Mouse (Mus musculus) urinary bladder, postnatal 36 days (tissue): ENCODE results near the gene Pml.

ENCODE experiments used
- DNase-seq, 2 experiments: peaks; one replicate each; pipeline ENCODE4 v3.0.0; 2022; ENCODE audit warnings: low spot score in 2 of 2, mixed read lengths in 1 of 2

Pml gene

DNA sequence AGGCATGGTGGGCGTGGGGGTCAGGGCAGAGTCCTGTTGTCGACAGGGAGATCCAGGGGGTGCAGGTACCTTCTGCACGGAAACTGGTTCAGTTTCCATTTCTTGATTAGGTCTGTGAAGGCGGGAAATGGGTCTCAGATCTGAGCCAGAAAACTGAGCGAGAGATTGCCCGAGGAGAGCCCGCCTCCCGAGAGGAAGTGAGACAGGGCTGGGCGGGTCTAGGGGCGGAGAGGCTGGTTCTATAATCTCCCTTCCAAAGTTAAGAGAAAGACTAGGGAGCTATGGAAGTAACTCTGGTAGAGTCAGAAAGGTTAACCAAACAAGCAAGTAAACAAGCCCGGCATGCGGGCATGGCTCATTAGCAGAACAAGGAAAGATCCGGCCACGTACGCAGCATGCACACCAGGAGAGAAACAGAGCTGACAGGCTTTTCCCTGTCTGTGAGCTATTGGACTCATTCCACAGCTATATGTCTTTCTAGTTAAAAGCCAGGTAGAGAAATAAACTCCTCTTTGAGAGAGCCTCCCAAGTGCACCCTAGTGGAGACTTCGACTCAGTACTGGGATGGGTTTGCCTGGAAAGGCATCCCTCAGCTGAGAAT, at the start of gene Pml:
Pml (minus strand) TSS at position 195 of the 601 bp plus-strand sequence.
- peak; percentile 73 to 82 for DNase-seq

DNA sequence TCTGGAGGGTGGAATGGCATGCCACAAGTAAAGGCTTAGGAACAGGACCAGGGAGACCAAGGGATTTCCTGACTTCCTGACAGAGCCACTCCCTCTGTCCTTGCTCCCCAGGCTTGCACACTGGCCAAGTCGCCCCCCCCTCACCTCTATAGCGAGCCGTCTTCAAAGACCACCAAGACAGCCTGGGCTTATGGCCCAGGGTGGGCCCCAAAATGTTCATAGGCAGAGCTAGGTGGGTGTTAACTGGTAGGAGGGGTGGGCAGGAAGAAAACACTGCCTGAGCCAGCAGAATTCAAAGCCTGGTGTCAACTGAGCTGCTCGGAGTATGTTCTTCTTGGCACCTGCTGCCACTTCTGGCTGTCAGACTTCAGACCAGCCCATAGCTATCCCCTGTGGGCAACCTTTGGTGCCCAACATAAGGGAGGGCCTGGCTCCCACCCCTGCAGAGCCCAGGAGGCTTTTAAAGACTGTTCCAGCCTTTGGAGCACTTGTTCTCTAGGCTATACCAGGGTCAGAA, 48.4 kb upstream of the Pml start:
- DNase-seq, result no peak

- DNase-seq, result no peak
Observed at GRCm38 (mm10) chr9:58297065-58297464, 47.5 kb upstream of the Pml start.

DNA sequence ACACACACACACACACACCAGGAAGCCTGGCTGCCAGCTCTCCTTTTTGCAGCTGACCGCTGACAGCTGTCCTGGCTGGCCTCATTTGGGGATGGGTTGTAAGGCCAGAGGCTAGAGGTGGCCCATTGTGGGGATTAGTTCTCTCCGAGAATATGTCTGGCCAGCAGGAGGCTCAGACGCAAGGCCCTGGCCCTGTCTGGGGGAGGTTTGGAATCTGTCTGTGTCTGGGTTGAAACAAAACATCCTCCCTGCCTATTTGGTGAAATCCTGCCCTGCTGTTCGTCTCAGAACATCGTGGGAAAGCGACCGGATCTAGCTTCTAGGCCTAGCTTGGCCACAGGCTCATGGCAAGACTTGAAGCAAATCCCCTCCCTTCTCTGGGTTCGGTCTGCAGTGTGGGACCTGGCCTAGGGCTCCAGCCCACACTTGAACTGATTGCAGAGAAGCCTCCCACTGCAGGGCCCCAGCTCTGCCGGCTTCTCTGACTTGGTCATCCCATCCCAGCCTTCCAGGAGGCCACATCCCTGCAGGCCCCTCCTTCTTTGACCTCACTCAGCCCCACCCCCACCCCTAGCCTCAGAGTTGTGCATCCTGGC, 46.3 kb upstream of the Pml start:
- peak; percentile 21 to 44 for DNase-seq

GRCm38 (mm10) chr9:58295345-58295744, 45.8 kb upstream of the Pml start:
- no peak for DNase-seq

GRCm38 (mm10) chr9:58294527-58294926, 44.9 kb upstream of the Pml start:
- no peak for DNase-seq

- no peak for DNase-seq
Observed at GRCm38 (mm10) chr9:58289901-58290300, 40.3 kb upstream of the Pml start.

GRCm38 (mm10) chr9:58289090-58289489, 39.5 kb upstream of the Pml start:
- DNase-seq, result no peak

GRCm38 (mm10) chr9:58283431-58283830, 33.8 kb upstream of the Pml start:
- no peak for DNase-seq

DNA sequence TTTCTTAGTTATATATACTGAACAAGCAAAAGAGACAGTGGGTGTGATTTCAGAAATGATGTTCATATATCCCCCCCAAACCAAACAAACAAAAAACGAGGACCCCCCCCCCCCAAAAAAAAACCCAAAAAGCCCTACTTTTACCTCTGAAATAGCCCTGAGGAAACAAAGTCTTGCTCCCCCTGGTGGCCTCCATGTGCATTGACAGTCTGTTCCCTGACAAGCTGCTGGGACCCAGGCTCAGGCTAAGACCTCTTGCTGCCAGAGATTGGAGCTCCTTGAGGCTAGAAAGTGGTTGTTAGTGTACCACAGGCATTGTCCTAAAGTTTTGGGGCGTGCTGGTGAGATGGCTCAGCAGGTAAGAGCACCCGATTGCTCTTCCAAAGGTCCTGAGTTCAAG, 32.0 kb upstream of the Pml start:
- DNase-seq, result no peak

DNA sequence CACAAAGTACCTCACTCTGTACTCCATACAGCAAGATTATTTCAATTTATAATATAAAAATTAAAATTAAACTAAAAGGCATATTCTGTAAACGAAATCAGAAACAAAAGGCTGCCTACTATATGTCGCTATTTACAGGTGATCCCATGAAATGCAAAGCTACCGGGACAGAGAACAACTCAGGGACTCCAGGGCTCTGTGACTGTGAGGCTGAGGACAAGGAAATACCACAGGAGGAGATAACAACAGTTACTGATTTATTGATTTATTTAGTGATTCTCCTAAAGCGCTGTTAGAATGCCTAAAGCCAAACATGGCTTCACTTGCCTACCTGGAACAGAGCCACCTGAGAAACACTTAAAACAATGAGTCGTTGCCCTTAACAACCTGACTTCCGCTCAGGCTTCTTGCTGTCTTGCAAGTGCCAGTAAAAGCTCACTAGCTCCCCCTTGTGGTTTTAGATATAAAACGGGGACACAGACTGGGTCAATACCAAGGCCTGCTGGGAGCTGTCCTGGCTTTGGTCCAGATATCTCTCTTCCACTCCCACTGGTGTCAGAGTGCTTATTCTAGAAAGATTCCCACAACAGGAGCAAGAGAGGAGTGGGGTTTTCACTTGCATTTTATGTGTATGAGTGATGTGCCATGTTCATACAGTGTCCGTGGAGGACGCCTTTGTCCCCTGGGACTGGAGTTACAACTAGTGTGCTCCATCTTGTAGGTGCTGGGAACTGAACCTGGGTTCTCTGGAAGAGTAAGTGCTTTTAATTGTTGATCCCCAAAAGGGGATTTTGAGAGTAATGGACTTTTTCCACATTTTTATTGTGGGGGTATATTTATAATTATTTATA, 30.9 kb upstream of the Pml start:
- DNase-seq, result peak; percentile 35 to 56

DNA sequence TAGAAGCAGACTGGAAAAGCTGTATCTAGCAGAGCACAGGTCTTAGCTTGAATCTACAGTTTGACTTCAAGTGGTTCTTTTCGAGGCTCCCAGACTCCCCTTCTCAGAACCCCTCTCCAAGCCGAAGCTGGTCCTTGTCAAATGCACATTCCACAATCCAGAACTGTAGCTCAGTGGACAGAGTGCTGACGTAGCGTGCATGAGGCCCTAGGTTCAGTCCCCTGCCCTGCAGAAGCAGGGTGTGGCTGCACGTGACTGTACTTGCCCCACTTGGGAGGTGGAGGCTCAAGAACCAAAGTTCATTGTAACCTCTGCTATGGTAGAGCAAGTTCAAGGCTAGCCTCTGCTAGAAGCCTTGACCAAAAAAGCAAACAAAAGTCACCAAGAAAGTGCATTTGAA, 30.2 kb upstream of the Pml start:
- no peak for DNase-seq

- DNase-seq, result no peak
Observed at GRCm38 (mm10) chr9:58278821-58279723, 29.5 kb upstream of the Pml start.

DNA sequence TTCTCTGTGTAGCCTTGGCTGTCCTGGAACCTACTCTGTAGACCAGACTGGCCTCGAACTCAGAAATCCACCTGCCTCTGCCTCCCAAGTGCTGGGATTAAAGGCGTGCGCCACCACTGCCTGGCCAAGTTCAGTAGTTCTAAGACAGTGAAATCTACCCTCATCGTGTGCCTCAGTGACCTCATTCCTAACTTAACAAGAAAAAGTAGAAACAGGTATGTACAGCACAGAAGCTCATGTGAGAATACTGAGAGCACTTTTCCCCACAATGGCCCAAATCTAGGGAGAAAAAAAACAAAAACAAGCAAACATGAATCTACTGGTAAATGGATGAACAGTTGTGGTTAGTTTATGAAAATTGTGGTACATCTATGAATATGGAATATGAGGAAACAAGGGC, 28.7 kb upstream of the Pml start:
- no peak for DNase-seq

DNA sequence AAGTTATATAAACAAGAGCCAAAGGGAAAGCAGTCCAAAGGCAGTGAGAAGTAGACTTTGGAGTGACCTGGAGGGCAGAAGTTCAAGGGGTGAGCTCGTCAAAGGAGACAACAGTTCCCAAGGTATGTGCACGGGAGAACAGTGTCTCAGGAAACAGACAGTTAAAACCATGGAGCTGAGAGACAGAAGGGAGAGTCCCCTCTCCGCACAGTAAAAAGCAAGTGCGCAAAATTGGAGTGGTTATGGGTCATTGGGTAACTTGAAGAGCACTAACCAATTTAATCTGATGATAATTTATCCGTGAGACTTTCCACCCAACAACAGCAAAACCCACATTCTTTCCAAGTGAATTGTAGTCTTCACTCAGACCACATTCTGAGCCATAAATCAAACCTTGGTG, 26.8 kb upstream of the Pml start:
- DNase-seq, result no peak

DNA sequence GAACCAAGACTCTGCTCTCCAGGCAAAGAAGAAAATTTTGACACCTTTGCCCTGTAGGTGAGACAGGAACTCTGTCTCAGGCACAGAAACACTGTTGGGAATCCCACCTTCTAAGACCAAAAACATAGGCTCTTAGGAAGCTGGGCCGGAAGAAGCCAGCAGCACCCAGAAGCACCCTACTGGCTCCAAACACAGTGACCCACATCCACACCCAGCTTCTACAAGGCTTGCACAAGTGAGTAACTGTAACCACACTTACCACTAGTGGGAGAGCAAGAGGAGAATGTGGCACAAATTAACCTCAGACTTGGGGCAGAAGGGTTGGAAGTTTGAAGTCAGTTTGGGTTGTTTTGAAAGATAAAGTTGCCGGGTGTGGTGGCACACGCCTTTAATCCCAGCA, 26.2 kb upstream of the Pml start:
- DNase-seq, result no peak

GRCm38 (mm10) chr9:58275115-58275774, 25.7 kb upstream of the Pml start:
- peak in 1 of 2 experiments; percentile 43 for DNase-seq

DNA sequence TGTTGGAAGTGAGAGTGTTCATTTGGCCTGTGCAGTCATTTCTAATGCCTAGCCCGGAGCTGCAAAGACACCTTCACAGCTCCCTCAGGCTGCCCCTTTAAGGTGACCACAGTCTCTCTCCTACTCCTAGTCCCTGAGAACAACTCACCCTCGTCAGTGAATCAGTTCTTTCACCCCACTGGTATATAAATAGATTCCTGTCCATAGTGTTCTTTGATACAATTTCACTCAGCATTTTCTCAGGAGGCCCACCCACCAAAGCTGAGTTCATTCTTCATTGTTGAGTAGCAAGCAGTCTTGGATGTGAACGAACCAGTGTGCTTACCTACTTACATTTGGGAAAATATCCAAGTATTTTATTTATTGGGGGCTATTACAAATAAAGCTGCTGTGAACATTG, 25.0 kb upstream of the Pml start:
- DNase-seq, result no peak

- no peak for DNase-seq
Observed at GRCm38 (mm10) chr9:58274101-58274604, 24.6 kb upstream of the Pml start.

GRCm38 (mm10) chr9:58272855-58273254, 23.3 kb upstream of the Pml start:
- no peak for DNase-seq

DNA sequence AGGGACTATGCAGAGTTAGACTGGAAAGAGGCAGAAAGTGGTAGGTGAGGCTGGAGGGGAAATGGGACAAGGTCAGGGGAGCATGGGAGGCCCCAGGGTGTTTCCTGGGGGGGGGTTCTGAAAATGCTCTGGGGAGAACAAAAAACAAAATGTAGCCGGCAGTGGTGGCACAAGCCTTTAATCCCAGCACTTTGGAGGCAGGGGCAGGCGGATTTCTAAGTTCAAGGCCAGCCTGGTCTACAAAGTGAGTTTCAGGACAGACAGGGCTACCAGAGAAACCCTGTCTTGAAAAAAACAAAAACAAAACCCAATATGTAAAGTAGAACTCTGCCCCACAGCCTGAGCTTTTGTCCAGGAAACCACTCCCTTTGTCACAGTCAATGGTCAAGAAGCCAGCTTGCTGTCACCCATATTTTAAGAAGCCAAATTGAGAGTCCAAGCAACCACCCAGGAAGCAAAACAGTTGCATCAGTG, 22.5 kb upstream of the Pml start:
- no peak for DNase-seq
